Mouse (Mus musculus) cerebellum, adult 2 months (tissue): ENCODE results near the gene Gbf1.

Experiments used
- CTCF ChIP-seq: fragments of 200-500 bp; IDR thresholded peaks from 2 replicates; pipeline ENCODE4 v1.5.1; 2011; ENCODE audit warnings: low read depth, mild to moderate bottlenecking, control low read depth, low read length, moderate library complexity, borderline replicate concordance; ENCODE audit not compliant: insufficient read depth
- POLR2A ChIP-seq: fragments of 200-500 bp; IDR thresholded peaks from 2 replicates; pipeline ENCODE4 v1.6.1; 2011; ENCODE audit warnings: low read length, control low read depth, borderline replicate concordance; ENCODE audit not compliant: insufficient read depth

DNA sequence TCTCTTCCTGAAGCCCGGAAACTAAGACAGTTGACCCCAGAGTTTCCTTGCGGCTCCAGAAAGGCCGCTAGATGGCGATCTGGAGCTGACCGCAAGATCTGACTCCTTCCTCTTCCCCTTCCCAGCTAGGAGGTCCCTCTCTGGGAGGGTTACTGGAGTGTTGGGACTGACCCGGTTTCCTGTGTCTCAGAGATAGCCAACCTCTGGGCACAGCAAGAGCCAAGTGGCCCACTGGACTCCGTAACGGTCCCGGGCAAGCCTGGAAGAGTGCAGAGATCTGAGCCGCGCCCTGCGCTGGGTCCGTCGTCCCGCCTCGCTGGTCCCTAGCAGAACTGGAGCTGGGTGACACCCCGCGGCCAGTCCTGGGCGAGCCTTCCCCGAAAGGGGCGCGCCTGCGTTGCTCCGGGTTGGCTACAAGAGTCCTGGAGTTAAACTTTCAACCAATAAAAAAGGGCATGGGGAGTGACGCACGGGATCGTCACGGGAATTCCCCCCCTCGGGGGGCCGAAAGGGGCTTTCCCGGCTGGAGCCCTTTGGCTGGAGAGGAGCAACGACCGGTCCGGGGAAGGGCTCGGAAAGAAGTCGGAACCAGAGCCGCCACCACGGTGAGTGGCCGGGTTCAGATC, 152.0 kb downstream of the Gbf1 start, which contains the start of gene Nfkb2:
- TF ChIP-seq CTCF (peak; percentile 88), POLR2A (no peak)
